Mouse (Mus musculus) spleen, postnatal 4 days (tissue): ENCODE data around the gene Psmb9.

Experiments used
- DNase-seq, 2 experiments: peaks; one replicate each; pipeline ENCODE4 v3.0.0; 2022; ENCODE audit warnings: low spot score in 2 of 2

Gene Psmb9

DNA sequence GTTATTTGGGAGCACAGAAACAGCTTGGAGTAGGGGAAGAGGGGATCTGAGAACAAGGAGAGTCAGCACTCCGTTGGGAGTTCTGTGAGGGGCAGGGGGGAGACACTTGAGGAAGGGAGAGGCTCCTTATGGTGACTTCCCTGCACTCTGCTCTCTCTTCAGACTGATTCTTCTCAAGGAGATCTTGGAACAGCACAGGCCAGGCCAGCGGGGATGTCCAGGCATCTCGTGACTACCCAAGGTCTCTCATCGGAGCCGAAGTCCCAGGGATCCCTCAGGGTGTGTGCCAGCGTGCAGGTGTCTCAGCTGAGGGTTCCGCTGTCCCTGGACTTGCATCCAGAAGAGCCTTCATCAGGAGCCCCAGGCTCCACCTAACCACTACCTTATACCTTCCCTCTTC, 48.9 kb downstream of the Psmb9 start:
- no peak for DNase-seq

DNA sequence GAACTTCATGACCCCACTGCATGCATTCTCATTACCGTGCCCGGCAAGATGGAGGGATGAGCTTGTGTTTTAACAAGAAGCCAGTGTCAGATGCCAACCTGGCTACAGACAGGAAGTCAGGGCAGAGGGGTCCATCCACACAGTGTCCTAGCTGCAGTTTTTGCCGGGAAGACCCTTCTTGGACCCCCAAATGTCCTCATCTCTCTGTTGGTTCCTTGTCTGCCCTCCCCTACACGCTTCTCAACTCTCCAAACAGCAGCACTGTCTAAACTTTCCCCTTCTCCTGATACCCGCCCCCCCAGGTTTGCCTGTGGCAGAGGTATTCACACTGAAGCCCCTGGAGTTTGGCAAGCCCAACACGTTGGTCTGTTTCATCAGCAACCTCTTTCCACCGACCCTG, 50.0 kb downstream of the Psmb9 start:
- DNase-seq, result no peak

DNA sequence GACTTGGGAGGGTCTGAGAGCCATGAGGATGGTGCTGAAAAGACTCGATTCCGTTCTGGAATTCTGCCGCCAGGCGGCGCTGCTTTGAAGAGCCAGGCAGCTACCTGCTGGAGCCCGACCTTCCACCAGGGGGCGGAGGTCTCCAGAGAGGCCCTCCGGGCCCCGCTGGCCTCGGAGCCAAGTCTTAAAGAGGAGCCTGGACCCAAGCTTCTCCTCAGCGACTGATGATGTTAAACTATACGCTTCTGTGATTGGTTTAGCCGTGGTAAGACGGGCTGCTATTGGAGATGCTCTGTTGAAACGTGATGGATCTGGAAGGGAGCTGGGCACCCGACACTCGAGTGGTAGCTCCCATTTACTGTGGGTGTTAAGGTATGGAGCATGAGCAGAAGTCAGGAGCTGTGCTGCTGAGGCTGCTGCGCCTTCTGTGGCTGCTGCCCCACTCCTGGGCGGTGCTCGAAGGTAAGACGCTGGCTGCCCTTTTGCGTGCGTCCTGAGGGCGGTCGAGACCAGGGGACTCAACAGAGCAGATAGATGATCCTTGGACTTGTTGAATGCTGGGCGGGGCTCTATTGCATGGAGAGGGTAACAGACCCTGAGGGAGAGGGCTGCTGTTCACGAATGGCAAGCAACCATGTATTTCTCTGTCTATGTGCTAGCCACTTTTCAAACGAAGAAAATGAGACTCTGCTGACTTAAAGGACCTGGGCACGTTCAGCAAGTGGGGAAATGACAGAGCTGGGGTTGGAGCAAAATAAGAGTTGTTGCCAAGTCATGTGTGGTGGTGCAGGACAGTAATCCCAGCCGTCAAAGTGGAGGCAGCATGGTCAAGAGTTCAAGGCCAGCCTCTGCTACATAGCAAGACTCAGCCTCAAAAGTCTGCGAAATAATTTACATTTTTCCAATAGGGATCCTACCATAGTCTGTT, 52.0 kb downstream of the Psmb9 start:
- DNase-seq, result peak; percentile 98 to 100

DNA sequence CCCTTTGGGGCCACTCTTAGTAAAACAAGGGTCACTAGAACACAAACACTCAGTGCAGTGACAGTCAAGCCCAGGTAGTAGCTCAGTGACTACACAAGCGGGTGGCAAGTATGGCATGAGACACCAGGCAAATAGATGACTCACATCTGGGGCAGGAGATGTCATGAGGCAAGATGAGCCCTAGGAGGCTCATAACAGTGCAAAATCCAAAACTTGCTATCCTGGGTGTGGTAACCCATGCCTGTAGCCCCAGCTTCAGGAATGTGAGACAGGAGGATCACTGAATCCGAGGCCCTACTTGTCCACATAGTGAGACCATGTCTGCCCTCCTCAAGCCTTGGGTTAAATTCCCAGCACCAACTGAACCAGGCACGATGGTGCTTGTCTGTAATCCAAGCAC, 53.1 kb downstream of the Psmb9 start:
- DNase-seq, result no peak

DNA sequence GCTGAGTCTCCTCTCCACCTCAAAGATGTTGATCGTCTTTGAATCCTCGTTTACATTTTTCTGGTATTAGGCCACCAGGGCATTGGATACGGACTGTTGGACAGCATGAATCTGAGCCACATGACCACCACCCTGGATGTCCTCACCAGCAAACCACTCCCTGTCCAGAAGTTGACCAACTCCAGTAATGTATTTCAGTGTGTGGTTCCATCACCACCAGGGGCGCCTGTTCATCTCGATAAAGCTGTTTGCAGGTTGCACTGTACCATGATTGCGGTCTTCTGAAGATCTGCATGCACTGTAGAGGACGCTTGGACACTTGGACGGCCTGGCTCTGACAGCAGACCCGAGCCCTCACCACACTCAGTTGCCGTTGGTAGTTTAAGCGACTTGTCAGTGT, 54.3 kb downstream of the Psmb9 start:
- DNase-seq, result no peak
